Mouse (Mus musculus): ENCODE measurements at regions not wholly inside any gene's neighbourhood (a gene's known extent, or its start where the extent isn't known, plus 50 kb on each side); places are given as distances from the start of the nearest gene placed in this dataset.

- no peak for TF ChIP-seq CTCF (conservative IDR thresholded peaks at IDR 0.05 in 1 of 2, IDR thresholded peaks at IDR 0.05 in 1 of 2; ENCODE audit: low read depth in 2 of 2, low read length in 2 of 2)
- TF ChIP-seq JUND (conservative IDR thresholded peaks at IDR 0.05; ENCODE audit: low read depth, low read length) = no peak
- no peak for TF ChIP-seq RAD21 (IDR thresholded peaks at IDR 0.05; ENCODE audit: low read depth, low read length)
- no peak for TF ChIP-seq POLR2A (IDR thresholded peaks at IDR 0.05; ENCODE audit: low read depth, low read length)
- TF ChIP-seq NRF1 (IDR thresholded peaks at IDR 0.05; ENCODE audit: low read depth, low read length) = no peak
- TF ChIP-seq MAFK (IDR thresholded peaks at IDR 0.05; ENCODE audit: insufficient replicate concordance, low read length) = no peak
- TF ChIP-seq TCF12 (IDR thresholded peaks at IDR 0.05; ENCODE audit: low read depth, low read length) = no peak
- no peak for TF ChIP-seq KAT2A (IDR thresholded peaks at IDR 0.05; ENCODE audit: insufficient replicate concordance, low read length)
- TF ChIP-seq TBP (conservative IDR thresholded peaks at IDR 0.05; ENCODE audit: low read depth, low read length) = no peak
- no peak for TF ChIP-seq MEF2A (IDR thresholded peaks at IDR 0.05; ENCODE audit: borderline replicate concordance, low read depth, low read length)
- no peak for TF ChIP-seq ZC3H11A (IDR thresholded peaks at IDR 0.05; ENCODE audit: low read depth, low read length)
- TF ChIP-seq EP300 (IDR thresholded peaks at IDR 0.05; ENCODE audit: low read length) = no peak
These were observed 1153.4 kb downstream of the D3Ertd751e start for GRCm38 (mm10) chr3:42895787-42896186.
